Mouse (Mus musculus): ENCODE results near the gene Pik3c2g.

GRCm38 (mm10) chr6:139770535-139770934, 183.5 kb downstream of the Pik3c2g start:
- TF ChIP-seq GATA1 (IDR thresholded peaks at IDR 0.05; ENCODE audit: borderline replicate concordance, low read length) (no peak), CTCF (IDR thresholded peaks at IDR 0.05; ENCODE audit: low read depth, low read length) (no peak), GATA2 (IDR thresholded peaks at IDR 0.05; ENCODE audit: borderline replicate concordance, low read depth, low read length) (no peak), POLR2AphosphoS5 (IDR thresholded peaks at IDR 0.05; ENCODE audit: insufficient replicate concordance, low read depth, low read length) (no peak), TAL1 (conservative IDR thresholded peaks at IDR 0.05; ENCODE audit: low read depth, low read length) (no peak)

All from G1E (cell line).